Mouse (Mus musculus): ENCODE data around the gene Slc38a9. TPM values are rescaled to one million over a fixed set of nuclear protein-coding genes. Genes with fewer than 3 reads are reported as not detected.

The Slc38a9 gene
- polyA plus RNA-seq, 1 experiment, result 3.7 TPM

DNA sequence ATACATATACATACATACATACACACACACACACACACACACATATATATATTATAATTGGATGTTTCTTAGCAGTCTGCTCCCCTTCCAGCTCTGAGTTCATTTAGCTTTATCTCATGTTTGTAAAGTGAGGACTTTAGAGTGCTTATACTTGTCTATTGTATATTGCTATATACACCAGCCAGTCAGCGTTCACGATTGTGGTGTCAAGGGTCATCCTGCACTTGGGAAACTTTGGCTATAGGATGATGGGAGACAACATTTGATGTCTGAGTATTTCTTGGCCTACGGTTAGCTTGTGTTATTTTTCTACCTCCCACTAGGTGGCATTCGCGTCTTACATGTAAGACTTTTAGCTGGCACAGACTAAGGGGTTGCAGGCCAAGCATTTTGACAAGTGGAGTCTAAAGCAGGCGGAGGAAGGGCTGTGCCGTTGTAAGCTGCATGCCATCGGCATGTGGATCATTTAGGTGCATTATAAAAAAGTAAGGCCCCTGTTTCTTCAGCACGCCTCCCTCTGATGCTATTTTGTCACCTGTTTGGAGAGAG lies 13.4 kb downstream of the Slc38a9 start:
- no peak overlapping the region for H3K4me3 ChIP-seq
- H3K4me2 ChIP-seq (ENCODE audit: low read depth), result no peak overlapping the region
- TF ChIP-seq REST (IDR thresholded peaks at IDR 0.05; ENCODE audit: insufficient read depth, insufficient read length) (no peak), TCF3 (IDR thresholded peaks at IDR 0.05; ENCODE audit: insufficient read length, low read depth) (no peak), MAX (IDR thresholded peaks at IDR 0.05; ENCODE audit: low read depth) (no peak), POLR2A (IDR thresholded peaks at IDR 0.05; ENCODE audit: insufficient read length, low read depth) (no peak), MYOD1 (IDR thresholded peaks at IDR 0.05; ENCODE audit: control insufficient read depth in 1 of 3, insufficient read length in 2 of 3, low read depth in 2 of 3) (peak in 1 of 3 experiments; percentile 13)

DNA sequence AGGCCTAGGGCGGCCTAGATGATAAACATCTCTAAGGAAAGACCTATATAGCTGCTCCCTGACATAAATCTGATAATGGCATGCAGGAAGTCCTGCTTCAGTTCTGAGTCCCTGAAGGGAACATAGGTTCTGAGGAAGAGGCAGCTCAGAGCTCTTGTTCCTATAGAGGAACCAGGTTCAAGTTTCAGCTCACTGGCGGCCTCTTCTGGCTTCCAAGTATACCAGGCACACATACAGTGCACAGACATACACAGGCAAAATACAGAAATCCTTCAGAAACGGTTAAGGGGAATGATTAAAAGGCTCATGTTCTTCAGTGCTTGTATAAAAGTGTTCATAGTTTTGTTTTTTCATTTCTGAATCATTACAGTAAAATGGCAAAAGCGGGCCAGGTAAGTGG lies 17.6 kb downstream of the Slc38a9 start:
- no peak for TF ChIP-seq TCF12 (IDR thresholded peaks at IDR 0.05; ENCODE audit: insufficient read depth, poor library complexity, severe bottlenecking)
- no peak for TF ChIP-seq MAX (IDR thresholded peaks at IDR 0.05; ENCODE audit: low read depth)
- TF ChIP-seq SRF (IDR thresholded peaks at IDR 0.05; ENCODE audit: control insufficient read depth, insufficient read length, low read depth), result no peak
- TF ChIP-seq MYOG (IDR thresholded peaks at IDR 0.05; ENCODE audit: control insufficient read depth in 1 of 3, insufficient read depth in 1 of 3, insufficient read length in 2 of 3, low read depth in 2 of 3), result no peak
- no peak for TF ChIP-seq TCF3 (IDR thresholded peaks at IDR 0.05; ENCODE audit: insufficient read length, low read depth)
- no peak for TF ChIP-seq POLR2A (IDR thresholded peaks at IDR 0.05; ENCODE audit: insufficient read length, low read depth)
- H3K79me2 ChIP-seq (ENCODE audit: control insufficient read depth, insufficient read depth), result no peaks in the 10 kb centered on the region
- no peak overlapping the region for H3K4me2 ChIP-seq (ENCODE audit: low read depth)
- no peaks in the 10 kb centered on the region for H3K27me3 ChIP-seq (ENCODE audit: control insufficient read depth, insufficient read depth, insufficient read length)
- no peaks in the 10 kb centered on the region for H3K36me3 ChIP-seq (ENCODE audit: control insufficient read depth, insufficient read depth)
- no peak overlapping the region for H3ac ChIP-seq (ENCODE audit: control insufficient read depth, insufficient read length)
- H3K4me3 ChIP-seq, result no peak overlapping the region

More for the DNA sequence above, 13.4 kb downstream of the Slc38a9 start:
- H3K27me3 ChIP-seq (ENCODE audit: control insufficient read depth, insufficient read depth, insufficient read length), result no peaks in the 10 kb centered on the region
- H3K36me3 ChIP-seq (ENCODE audit: control insufficient read depth, insufficient read depth), result peaks cover 6% of the 10 kb centered on the region
- H3K79me2 ChIP-seq (ENCODE audit: control insufficient read depth, insufficient read depth), result no peaks in the 10 kb centered on the region
- H3ac ChIP-seq (ENCODE audit: control insufficient read depth, insufficient read length), result no peak overlapping the region

DNA sequence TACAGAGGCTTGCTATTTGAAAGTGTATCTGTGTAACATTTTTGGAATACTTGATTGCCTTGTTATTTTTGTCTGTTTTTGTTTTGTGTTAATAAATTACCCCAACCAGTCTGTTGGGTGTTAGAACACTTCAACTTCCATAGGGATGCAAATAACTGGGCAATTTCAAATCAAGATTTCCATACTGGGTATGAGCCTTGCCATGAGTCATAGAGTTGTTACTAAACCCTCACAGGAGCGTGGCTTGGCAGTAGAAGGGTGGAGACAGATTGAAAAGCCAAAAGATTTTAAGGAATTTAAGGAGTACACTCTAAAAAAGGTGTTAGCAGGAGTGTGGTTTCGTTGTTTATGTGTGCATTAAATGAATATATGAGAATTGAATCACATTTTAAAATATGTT lies 22.8 kb downstream of the Slc38a9 start:
- TF ChIP-seq MAX (IDR thresholded peaks at IDR 0.05; ENCODE audit: low read depth) (no peak), REST (IDR thresholded peaks at IDR 0.05; ENCODE audit: insufficient read depth, insufficient read length) (no peak), SRF (IDR thresholded peaks at IDR 0.05; ENCODE audit: control insufficient read depth, insufficient read length, low read depth) (no peak), TCF12 (IDR thresholded peaks at IDR 0.05; ENCODE audit: insufficient read depth, poor library complexity, severe bottlenecking) (no peak), USF1 (IDR thresholded peaks at IDR 0.05; ENCODE audit: low read depth) (no peak)
- Histone ChIP-seq H3K36me3 (ENCODE audit: control insufficient read depth, insufficient read depth) (no peaks in the 10 kb centered on the region), H3K27me3 (ENCODE audit: control insufficient read depth, insufficient read depth, insufficient read length) (no peaks in the 10 kb centered on the region), H3K4me2 (ENCODE audit: low read depth) (peak overlapping the region; percentile 0), H3K4me3 (no peak overlapping the region), H3K79me2 (ENCODE audit: control insufficient read depth, insufficient read depth) (no peaks in the 10 kb centered on the region), H3ac (ENCODE audit: control insufficient read depth, insufficient read length) (no peak overlapping the region)

DNA sequence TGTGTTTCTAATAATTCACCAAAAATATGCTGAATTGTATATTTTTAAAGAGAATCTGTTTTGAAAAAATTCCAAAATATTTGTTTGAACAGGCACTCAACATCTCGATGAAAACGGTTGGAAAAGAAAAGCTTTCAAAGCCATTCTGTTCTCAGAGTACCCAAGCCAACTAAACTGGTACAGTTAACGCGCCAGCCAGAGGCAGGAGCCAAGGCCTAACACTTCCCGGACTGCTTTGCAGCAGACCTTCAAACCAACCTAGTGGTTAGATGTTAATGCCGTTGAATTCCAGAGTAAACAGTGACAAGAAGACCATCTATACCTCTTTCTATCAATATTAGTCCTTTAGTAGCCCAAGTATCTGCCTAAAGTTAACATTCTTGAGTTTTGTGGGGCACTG lies 23.4 kb downstream of the Slc38a9 start:
- Histone ChIP-seq H3K36me3 (ENCODE audit: control insufficient read depth, insufficient read depth) (no peaks in the 10 kb centered on the region), H3K27me3 (ENCODE audit: control insufficient read depth, insufficient read depth, insufficient read length) (no peaks in the 10 kb centered on the region), H3ac (ENCODE audit: control insufficient read depth, insufficient read length) (no peak overlapping the region), H3K4me3 (no peak overlapping the region), H3K4me2 (ENCODE audit: low read depth) (no peak overlapping the region), H3K79me2 (ENCODE audit: control insufficient read depth, insufficient read depth) (no peaks in the 10 kb centered on the region)
- TF ChIP-seq REST (IDR thresholded peaks at IDR 0.05; ENCODE audit: insufficient read depth, insufficient read length) (no peak), USF1 (IDR thresholded peaks at IDR 0.05; ENCODE audit: low read depth) (no peak)

DNA sequence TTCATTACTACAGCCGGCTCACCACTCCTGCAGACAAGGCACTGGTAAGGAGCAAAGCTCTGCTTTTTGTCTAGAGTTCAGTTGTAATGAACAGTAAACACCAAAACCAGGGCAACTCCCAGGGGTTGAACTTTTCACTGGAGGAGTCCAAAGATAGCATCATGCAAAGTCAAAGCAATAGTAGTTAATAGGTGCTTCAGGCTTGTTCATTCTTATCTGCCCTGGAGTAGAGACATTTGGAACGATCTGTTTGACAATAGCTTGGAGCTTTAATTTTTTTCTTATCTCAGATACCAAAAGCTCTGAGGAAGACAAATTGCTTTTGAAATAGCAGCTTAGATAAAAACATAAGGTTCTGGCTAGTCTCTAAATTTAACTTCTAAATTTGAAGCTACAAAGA lies 25.6 kb downstream of the Slc38a9 start:
- no peak overlapping the region for H3K4me2 ChIP-seq (ENCODE audit: low read depth)
- TF ChIP-seq MAX (IDR thresholded peaks at IDR 0.05; ENCODE audit: low read depth) (no peak), REST (IDR thresholded peaks at IDR 0.05; ENCODE audit: insufficient read depth, insufficient read length) (no peak), POLR2AphosphoS2 (IDR thresholded peaks at IDR 0.05; ENCODE audit: insufficient read length, low read depth) (no peak), TCF12 (IDR thresholded peaks at IDR 0.05; ENCODE audit: insufficient read depth, poor library complexity, severe bottlenecking) (no peak), POLR2A (IDR thresholded peaks at IDR 0.05; ENCODE audit: insufficient read length, low read depth) (no peak), MYOG (IDR thresholded peaks at IDR 0.05; ENCODE audit: control insufficient read depth in 1 of 3, insufficient read depth in 1 of 3, insufficient read length in 2 of 3, low read depth in 2 of 3) (no peak), SRF (IDR thresholded peaks at IDR 0.05; ENCODE audit: control insufficient read depth, insufficient read length, low read depth) (no peak), TCF3 (IDR thresholded peaks at IDR 0.05; ENCODE audit: insufficient read length, low read depth) (no peak)
- no peak overlapping the region for H3ac ChIP-seq (ENCODE audit: control insufficient read depth, insufficient read length)
- no peaks in the 10 kb centered on the region for H3K79me2 ChIP-seq (ENCODE audit: control insufficient read depth, insufficient read depth)
- H3K27me3 ChIP-seq (ENCODE audit: control insufficient read depth, insufficient read depth, insufficient read length), result no peaks in the 10 kb centered on the region
- H3K4me3 ChIP-seq, result no peak overlapping the region
- no peaks in the 10 kb centered on the region for H3K36me3 ChIP-seq (ENCODE audit: control insufficient read depth, insufficient read depth)

DNA sequence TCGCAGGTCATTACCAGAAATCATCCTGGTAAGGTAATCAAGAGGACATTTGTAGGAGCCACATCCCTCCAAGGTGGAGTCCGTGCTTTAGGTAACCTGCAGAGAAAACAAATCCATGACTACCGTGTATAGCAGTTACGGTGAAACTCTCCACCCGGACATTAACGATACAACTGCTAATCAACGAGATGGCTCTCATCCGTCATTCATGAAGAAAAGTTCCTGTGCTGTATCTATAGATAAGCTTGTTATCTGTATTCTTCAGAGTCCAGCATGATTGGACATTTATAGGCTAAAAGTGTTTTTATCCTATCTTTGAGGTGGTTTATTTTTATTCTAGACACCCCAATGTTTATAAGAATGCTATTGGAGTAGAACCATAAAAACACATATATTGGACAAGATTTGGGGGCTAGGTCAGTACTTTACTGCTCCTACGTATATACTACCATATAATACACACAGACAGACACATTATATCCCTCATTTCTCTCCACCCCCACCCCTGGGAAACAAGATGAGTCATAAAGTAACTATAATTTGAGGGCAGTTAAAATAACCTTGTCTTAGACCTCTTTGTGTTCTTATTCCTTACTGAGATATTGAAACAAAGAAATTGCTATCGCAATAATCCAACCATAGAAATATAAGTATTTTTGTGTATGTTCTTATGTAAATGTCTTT lies 32.5 kb downstream of the Slc38a9 start:
- TF ChIP-seq POLR2AphosphoS2 (IDR thresholded peaks at IDR 0.05; ENCODE audit: insufficient read length, low read depth), result no peak
- no peak for TF ChIP-seq MYOG (IDR thresholded peaks at IDR 0.05; ENCODE audit: control insufficient read depth in 1 of 3, insufficient read depth in 1 of 3, insufficient read length in 2 of 3, low read depth in 2 of 3)
- TF ChIP-seq TCF12 (IDR thresholded peaks at IDR 0.05; ENCODE audit: insufficient read depth, poor library complexity, severe bottlenecking), result no peak
- TF ChIP-seq POLR2A (IDR thresholded peaks at IDR 0.05; ENCODE audit: insufficient read length, low read depth), result no peak
- TF ChIP-seq MYOD1 (IDR thresholded peaks at IDR 0.05; ENCODE audit: control insufficient read depth in 1 of 3, insufficient read length in 2 of 3, low read depth in 2 of 3), result no peak
- TF ChIP-seq SRF (IDR thresholded peaks at IDR 0.05; ENCODE audit: control insufficient read depth, insufficient read length, low read depth), result no peak
- no peak for TF ChIP-seq TCF3 (IDR thresholded peaks at IDR 0.05; ENCODE audit: insufficient read length, low read depth)
- TF ChIP-seq CEBPB (IDR thresholded peaks at IDR 0.05; ENCODE audit: insufficient read depth, poor library complexity, severe bottlenecking), result no peak
- Histone ChIP-seq H3K4me3 (no peak overlapping the region), H3K4me2 (ENCODE audit: low read depth) (no peak overlapping the region), H3ac (ENCODE audit: control insufficient read depth, insufficient read length) (no peak overlapping the region), H3K27me3 (ENCODE audit: control insufficient read depth, insufficient read depth, insufficient read length) (no peaks in the 10 kb centered on the region), H3K36me3 (ENCODE audit: control insufficient read depth, insufficient read depth) (peaks cover 6% of the 10 kb centered on the region), H3K79me2 (ENCODE audit: control insufficient read depth, insufficient read depth) (no peaks in the 10 kb centered on the region)

Measured in myocyte (in vitro differentiated cells).